Mouse (Mus musculus): Measurements from ENCODE around the gene Cryba4.

DNA sequence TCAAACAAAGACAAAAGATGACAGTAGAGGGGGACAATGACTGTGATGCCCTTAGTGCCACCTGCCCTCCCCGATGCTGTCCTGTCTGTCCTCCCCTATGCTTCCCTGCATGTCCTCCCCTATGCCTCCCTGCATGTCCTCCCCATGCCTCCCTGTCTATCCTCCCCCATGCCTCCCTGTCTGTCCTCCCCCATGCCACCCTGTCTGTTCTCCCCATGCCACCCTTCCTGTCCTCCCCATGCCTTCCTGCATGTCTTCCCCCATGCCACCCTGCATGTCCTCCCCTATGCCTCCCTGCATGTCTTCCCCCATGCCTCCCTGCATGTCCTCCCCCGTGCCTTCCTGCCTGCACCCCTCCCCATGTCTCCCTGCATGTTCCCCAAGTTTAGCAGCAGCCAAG, 47.8 kb upstream of the Cryba4 start:
- no peak for TF ChIP-seq CTCF (IDR thresholded peaks at IDR 0.05)
- no peak for TF ChIP-seq EP300 (IDR thresholded peaks at IDR 0.05)

All from lung, postnatal 0 days (tissue).